Mouse (Mus musculus) ovary, postnatal 14 days (tissue): Measurements from ENCODE around the gene Dock8.

Experiments
- DNase-seq: peaks from one replicate; pipeline ENCODE4 v3.0.0; 2022; ENCODE audit warnings: low spot score

The Dock8 gene

DNA sequence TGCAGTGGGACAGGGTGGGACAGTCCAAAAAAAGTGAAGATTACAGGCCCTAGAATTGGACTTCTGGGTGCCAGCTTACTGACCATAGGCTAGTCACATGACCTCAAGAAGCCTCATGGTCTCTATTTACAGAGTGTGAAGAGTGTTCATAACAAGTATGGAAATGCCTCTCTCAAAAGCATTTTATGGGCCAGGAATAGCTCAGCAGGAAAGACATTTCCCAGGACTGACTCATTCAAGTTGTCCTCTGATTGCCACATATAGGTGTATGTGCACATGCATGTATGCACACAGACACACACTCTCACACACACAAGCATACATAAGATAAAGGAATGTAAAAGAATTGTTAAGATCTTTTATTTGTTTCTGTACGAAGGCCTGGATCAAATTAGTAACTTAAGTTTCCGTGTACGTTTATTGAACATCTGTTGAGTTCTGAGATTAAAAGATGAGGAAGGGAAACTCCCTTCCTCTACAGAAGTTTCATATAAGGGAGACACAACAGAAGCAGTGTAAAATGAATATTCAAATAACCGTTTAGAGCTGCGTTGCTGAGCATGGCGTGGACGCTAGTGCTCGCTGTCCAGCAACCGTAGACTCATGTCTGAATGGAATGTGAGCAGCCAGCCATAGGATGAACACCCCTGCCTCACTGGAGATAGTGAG is 63.0 kb downstream of the Dock8 start:
- no peak for DNase-seq

DNA sequence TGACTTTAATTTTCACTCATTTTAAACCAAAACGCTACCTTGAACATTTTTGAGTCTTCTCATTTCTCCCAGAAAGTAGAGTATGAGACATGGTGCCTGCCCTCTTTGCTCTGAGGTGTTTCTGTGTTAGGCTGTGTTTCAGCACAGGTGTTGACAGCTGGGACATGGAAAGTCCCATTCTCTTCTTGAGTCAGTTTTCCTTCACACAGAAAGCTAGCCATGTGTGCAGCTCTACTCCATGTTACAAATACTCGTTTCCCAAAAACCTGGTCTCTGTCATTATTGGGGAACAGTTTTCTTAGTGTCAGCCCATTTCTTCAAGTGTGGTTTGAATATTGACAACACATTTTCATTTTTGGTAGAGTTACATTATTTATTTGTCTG is 63.5 kb downstream of the Dock8 start:
- DNase-seq = no peak

DNA sequence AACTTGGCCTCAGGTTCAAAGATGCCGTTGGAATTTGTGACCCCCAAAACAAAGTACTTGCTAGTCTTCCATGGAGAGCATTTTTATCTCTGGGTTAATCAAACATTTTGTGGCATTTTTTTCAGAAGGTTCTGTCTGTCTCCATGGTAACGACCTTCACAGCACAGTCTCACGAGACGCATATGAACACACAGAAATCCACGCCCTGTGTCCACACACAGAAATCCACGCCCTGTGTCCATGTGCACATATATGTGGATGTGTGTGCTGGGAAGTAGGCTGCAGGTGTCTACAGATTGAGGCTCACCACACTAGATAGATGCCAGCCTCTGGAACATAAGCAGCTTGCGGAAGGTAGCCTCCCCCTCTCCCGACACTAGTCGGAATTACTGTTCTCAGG is 66.9 kb downstream of the Dock8 start:
- DNase-seq = no peak

DNA sequence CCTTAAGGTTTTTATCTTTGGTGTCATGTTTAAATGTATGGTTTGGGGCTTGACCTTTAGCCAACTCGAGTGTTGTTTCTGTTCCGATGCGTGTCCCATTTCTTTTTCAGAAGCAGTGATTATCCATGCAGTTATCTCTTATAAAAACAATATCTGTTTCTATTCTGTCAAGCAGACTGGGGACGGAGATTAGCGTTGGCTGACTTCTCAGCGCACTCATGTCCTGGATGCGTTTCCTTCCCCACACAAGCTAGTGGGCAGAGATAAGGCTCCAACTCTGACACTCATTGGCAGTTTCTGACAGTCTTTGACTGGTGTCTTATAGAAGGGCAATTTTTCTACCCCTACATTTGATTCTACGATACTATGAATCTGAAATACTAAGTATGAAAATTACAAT is 69.2 kb downstream of the Dock8 start:
- no peak for DNase-seq

DNA sequence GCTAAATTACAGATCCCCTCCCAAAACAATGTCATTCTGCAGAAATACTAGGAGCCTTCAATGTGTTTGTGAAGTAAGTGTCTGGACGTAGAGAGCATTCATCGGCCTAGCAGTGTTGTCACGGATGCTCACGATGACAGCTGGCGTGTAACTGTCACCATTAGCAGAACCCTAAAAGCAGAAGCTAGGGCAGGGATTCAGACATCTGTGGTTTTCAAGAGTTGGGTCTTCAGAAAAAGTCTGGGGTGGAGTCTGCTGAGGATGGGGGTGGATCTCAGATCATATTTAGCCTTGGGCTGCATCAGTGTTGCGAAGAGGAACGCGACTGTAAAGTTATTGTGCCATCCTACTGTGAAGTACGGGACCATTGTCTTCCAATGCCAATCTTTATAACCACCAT is 73.2 kb downstream of the Dock8 start:
- no peak for DNase-seq

DNA sequence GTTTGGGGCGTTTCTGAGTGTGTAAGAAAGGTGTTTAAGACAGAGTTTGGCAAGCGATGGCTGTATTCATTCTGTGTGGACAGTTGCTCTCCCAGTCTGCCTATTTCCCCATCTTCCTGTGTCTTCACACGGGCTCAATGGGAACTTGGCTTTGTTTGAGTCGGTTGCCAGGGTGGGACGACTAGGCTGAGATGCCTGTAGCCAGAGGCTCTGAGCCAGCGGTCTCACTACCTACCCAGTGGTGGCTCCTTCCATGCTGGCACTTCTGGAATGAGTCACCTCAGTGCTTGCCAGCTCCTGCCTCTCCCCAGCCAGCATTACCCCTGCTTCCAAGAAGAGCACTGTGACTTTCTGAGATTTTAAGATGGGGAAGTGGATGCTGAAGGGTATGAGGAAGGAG is 75.4 kb downstream of the Dock8 start:
- no peak for DNase-seq

DNA sequence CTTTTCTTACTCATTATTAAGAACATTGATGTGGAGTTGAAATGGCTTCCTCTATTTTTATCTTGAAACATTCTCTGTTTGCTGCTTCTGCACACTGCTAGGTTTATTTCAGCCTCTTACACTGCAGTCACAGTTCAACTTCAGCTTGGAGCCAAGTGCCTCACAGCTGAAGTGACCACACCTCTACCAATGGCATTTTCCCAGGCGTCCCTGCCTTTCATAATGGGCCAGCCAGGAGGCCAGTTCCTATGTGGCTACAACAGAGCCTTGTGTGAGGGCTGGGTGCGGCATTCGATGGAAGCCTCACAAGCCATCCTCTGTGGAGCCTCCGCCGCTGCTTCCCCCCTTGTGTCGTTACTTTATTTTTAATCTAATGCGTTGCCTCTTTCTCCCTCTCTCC is 78.3 kb downstream of the Dock8 start:
- no peak for DNase-seq

DNA sequence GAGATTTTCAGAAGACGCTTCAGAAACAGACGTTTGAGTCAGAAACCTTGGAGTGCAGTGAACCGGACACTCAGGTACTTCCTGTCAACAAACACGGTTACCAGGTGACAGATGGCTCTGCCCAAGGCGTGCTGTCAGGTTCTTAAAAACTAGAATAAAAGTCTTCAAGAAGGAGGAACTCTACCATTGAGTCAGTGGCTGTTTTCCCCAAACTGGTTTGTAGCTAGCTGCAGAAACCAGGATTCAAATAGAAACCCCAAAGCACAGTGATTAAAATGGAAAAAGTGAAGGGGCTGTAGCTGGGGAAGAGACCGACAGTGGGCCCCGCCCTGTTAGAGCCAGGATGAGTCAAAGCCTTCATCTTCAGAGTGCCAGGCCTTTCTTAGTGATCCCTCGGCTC is 78.8 kb downstream of the Dock8 start:
- DNase-seq = no peak

DNA sequence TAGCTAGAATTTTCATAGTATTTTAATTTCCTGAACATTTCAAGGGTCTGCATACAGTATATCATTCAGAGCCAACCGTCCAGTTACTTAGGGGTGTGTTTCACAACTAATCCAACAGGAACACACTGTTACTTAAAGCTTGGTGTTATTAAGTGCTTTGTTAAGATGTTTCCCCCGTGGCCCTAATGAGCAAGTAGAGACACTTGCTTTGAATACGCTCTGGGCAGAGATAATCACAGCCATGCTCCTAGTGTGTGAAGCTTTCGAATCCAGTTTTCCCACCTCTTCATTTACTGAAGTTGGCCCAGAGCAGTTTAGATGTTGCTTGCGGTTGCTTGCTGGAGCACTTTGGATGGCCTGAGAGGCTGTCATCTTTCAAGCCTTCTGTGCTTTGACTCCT is 80.8 kb downstream of the Dock8 start:
- DNase-seq = no peak

DNA sequence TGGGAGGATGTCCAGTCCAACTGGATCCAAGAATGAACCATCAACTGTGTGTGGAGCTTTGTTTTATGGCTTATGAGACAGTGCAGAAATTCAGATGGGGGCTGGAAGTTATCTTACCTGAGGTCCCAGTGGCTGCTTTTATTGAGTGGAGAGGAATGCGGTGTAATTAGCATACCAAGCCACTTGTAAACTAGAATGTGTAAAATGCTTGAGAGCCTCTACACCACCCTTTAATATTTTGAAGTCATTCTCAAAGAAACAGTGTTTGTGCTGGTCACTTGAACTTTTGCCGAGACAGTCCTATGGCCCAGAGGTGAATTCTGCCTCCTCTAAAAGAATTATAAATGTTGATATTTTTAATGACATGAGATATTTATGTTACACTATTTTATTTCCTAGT is 83.5 kb downstream of the Dock8 start:
- no peak for DNase-seq

DNA sequence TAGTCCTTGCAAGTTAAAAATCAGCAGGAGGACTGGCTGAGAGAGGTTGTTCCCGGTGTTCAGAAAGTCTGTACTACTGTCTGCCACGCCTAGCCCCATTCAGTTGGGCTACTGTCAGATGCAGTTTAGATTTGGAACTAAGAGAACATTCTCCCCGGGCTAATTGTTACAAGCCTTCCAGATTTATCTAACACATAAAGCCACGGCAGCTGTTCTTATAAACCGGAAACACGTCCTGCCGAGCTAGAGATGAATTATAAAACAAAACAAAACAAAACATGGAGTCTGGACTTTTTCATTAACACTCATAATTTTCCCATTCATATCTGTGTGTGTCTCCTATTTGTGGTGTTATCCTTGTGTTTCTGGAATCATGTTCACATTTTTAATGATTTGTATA is 87.8 kb downstream of the Dock8 start:
- DNase-seq = no peak

DNA sequence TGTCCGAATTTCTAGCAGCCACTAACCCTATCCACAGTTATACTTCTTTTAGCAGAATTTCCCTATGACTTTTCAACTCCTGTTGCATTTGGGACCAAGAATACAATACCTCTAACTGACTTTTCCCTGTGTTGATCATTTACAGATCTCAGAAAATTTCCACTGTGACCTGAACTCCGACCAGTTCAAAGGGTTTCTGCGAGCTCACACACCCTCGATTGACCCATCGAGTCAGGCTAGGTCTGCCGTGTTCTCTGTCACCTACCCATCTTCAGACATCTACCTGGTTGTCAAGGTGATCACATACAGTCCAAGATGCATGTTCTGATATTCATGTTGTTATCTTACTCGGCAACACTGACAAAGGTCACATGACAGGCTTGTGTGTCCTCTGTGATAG is 90.4 kb downstream of the Dock8 start:
- no peak for DNase-seq

DNA sequence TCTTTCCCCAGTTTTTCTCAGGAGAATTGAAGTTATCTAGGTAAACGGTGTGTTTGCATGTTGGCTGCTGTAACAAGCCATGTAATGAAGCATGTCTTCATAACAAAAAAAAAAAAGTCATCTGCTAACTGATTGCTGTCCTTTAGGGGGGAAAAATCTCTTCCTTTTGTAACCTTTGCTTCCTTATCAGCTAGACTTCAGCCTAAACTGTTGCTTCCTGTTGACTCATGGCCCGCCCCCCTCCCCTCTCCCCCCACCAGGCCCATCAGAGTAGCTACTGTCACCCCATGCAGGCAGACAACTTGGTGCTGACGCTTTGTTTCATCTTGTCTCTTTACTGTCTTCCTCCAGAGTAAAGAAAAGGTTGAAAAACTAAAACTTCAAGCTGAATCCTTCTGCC is 95.8 kb downstream of the Dock8 start:
- no peak for DNase-seq

DNA sequence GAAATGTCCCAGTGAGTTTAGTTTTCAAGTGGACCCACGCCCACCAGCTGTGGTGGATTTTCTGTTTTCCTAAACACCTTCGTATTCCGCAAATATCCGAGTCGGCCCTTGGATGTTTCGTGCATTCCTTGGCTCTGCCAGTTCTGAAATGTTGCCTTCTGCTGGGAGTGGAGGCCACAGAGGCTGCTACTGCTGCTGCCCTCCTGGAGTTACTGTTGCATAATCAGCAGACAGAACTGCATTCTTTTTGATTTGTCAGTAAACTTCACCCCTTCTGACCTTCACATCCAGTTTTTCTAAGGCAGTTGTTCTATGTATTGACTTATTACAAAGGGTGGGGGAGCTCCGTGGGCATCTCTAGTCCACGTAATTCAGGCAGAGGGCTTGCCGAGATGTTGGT is 97.0 kb downstream of the Dock8 start:
- DNase-seq = no peak

DNA sequence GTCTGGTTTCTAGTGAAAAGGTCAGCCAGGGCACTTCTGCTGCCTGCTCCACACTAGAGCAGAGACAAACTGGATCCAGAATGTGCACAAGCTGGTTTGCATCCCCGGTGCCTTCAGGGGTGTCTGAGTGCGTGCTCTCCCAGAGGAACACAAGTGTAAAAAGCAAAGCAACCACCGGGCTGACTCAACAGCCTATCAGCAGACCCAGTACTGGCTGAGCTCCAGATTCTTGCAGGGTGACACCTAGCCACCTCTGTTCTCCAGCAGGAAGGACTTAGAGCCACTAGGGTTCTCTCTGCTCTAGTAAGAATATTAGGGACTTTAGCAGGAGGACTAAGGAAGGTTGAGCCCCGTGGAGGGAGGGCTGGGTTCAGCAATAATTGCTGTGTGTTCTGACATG is 97.7 kb downstream of the Dock8 start:
- DNase-seq = no peak

DNA sequence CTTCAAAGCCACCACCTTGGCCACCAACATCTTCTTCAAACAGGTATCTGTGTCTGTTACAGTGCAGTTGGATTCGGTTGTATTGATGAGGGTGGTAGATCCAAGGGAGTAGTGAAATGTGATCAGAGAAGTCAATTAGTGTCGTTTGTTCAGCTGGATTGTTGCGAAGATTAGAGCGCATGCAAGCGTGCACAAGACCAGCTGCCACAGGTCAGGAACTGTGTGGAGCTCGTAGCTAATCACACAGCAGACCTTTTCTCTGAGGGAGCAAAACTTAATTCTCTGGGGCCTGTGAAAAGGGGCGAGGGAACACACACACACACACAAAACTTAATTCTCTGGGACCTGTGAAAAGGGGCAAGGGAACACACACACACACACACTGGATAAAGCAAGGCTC is 98.2 kb downstream of the Dock8 start:
- DNase-seq = no peak

DNA sequence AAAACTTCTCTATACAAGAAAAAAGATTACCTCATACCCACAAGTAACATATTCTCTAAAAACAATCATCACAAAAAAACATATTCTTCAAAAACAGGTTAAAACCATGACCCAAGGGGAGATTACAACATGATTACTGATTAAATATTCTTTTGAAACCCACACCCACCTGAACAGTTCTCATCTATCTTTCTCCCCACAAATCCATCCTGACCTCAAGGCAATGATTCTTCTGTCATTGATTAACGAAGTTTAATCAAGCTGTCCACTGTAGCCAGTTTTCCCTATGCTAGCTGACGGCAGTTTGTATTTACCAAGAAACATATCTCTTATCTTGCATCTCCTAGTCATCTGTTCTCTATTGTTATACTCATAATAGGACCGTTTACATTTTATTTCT is 98.6 kb downstream of the Dock8 start:
- DNase-seq = no peak

DNA sequence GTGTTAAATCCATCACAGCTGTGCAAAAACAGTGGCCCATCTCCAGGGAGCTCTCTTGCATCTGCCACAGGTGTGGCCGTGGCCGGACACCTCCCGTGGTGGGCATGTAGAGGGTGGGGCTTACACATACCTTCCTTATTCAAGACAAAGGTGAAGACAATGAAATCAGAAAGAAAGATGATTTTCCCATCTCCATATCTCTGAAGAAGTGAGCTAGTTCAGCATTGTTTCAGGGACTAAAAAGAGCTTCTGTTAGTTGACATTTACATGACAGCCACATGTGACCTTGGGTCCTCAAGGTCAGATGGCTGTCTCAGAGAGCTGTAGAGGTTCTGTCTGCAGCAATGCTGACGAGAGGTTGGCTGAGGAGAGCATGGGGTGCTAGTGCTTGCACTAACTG is 99.6 kb downstream of the Dock8 start:
- no peak for DNase-seq

DNA sequence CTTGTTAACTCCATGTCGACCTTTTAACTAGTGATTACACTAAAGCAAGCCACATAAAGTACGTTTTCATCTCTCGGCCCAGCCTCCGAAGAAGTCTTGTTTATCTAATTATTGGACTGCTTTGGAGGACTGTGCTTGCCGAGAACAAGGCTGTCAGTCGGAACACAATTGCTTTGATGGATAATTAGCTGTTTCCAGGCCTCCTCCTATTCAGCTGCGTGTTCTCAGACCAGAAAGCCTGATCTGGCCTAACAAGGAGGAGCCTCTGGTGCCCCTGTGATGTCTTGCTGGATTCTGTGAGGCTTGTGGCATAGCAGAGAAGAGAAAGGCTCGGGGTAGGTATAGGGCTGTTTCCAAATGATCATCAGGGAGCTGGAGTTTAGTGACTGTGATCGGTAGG is 106.3 kb downstream of the Dock8 start:
- DNase-seq = no peak

DNA sequence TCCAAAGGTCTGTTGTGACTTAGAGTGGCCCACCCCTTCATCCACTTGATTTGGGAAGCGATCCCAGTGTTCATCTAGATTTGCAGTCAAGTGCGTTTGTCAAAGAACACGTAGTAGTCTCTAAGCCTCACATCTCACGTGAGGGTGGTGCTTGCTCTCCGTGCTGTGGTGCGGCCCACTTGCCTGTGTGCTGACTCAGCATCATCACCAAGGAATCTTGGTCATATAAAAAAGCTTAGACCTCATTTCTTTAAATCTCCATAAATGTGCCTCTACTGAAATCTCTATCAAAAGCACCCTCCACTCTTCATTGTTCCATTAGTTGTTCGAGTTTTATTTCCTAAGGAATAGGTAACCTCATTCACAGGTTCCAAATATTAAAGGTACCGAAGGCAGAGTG is 107.0 kb downstream of the Dock8 start:
- no peak for DNase-seq

DNA sequence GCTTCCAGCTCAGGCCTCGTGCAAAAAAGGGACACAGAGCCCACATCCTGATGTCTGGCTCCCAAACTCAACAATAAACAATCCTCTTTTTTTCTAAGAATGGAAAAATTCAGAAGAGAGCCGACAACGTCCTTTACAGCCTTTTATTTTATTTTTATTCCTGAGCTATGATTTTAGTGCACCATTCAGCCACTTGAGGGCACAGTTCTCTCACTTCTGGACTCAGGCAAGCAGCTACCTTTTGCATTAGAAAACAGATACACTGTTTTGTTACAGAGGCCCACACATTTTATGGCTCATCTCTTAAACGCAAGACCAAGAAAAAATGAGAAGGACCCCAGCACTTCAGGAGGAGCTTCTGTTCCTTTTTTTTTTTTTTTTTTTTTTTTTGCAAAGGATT is 108.1 kb downstream of the Dock8 start:
- DNase-seq = peak; percentile 16

DNA sequence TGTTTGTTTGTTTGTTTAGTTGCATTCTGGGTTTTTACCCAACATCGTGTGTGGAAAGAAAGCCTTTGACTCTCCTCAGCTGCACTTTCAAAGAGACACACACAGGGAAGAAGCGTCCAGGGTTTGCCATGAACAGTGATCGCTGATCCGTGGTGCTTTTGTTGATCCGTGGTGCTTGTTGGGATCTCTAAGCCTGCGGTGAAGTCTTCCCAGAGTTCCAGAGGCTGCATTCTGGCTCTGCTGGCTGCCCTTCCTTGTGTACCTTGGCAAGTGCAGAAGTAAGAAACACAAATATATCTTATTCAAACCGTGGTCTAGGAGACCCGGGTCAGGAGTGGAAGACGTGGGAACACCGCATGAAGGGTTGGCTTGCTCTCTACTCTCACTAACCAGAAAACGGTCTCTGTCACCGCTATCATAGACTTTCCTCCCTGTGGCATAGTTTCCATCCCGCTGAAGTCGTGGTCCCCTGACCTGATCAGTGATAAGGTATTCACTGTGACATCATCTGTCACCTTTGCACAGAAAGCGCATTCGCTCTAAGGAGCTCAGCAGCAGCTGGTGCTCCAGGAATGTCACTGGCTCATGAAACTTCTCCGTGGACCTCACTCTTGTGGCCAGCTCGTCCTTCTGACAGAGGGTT is 112.4 kb downstream of the Dock8 start:
- no peak for DNase-seq

DNA sequence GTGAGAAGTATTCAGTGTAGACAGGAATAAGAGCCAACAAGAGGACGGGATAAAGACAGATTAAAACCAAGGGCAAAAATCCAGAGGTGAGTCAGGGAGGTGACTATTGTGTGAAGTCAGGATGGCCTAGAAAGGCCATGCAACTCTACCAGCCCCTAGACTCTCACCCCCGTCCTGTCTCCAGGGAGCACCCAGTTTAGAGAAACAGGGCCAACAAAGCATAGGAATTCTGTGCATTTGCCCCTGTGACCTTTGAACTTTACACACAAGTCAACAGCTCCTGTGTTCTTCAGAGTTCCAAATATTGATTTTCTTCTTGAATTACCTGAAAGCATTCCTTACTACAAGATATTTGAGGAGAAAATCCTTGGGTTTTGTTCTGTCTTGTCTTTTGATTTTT is 117.6 kb downstream of the Dock8 start:
- no peak for DNase-seq

DNA sequence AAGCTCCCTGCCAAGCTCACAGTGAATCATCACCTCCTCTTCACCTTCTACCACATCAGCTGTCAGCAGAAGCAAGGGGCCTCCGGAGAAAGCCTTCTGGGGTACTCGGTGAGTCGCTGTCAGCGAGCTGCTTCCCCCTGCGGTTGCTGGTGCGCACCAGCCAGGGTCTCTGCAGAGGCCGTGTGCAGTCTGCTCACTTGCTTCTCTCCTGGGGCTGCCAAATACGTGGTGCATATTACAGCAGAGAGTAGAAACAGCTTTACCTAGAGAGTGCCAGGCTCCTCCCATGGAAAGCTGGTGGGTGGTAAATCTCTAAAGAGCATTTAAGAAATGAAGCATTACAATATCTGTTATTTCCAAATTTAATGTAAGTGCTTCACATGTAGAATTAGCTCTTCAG is 123.1 kb downstream of the Dock8 start:
- DNase-seq = no peak

DNA sequence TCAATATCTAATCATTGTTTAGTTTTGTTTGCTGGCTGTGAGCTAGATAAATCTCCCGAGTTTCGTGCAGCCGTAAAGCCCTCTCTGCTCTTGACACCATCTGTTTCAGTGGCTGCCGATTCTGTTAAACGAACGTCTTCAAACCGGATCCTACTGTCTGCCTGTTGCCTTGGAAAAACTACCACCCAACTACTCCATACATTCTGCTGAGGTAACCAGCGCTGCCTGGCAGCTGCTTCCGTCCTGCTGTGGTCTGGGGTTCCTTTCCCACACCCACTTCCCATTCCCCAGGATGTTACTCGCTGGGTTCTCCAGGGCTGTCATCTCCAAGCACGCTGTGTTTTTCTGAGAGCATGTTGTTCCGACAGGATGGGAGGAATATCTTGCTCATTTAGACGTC is 123.7 kb downstream of the Dock8 start:
- DNase-seq = no peak
